Mouse (Mus musculus) adrenal gland, postnatal 25 days (tissue): ENCODE results near the gene Tgfbr1. TPM values are rescaled to one million over a fixed set of nuclear protein-coding genes. Genes with fewer than 3 reads are reported as not detected.

Experiments used
- DNase-seq: peaks from one replicate; pipeline ENCODE4 v3.0.0; 2021; ENCODE audit warnings: mixed read lengths
- total RNA-seq: library from RNA; stranded (reverse); gene quantifications from 2 replicates; pipeline ENCODE4 v1.2.3, GENCODE M21; 2021

Gene Tgfbr1
- total RNA-seq, 1 experiment from 2014 or later: 40.3 TPM

- no peak for DNase-seq
Observed at GRCm38 (mm10) chr4:47422946-47423345, 69.9 kb downstream of the Tgfbr1 start.

GRCm38 (mm10) chr4:47424376-47424775 lies 71.4 kb downstream of the Tgfbr1 start:
- DNase-seq: no peak

- DNase-seq: no peak
Observed at GRCm38 (mm10) chr4:47425247-47425830, 72.3 kb downstream of the Tgfbr1 start.

GRCm38 (mm10) chr4:47427606-47428005 lies 74.6 kb downstream of the Tgfbr1 start:
- no peak for DNase-seq

- no peak for DNase-seq
Observed at GRCm38 (mm10) chr4:47430557-47430956, 77.5 kb downstream of the Tgfbr1 start.

- no peak for DNase-seq
Observed at GRCm38 (mm10) chr4:47431081-47431480, 78.1 kb downstream of the Tgfbr1 start.

GRCm38 (mm10) chr4:47432766-47433165 lies 79.7 kb downstream of the Tgfbr1 start:
- no peak for DNase-seq

GRCm38 (mm10) chr4:47435131-47435530 lies 82.1 kb downstream of the Tgfbr1 start:
- DNase-seq: no peak

GRCm38 (mm10) chr4:47435566-47436360 lies 82.7 kb downstream of the Tgfbr1 start:
- no peak for DNase-seq

GRCm38 (mm10) chr4:47437365-47438340 lies 84.6 kb downstream of the Tgfbr1 start:
- peak; percentile 85 for DNase-seq

GRCm38 (mm10) chr4:47438956-47439355 lies 85.9 kb downstream of the Tgfbr1 start:
- DNase-seq: no peak

GRCm38 (mm10) chr4:47440951-47441350 lies 87.9 kb downstream of the Tgfbr1 start:
- DNase-seq: peak; percentile 20

GRCm38 (mm10) chr4:47448526-47448925 lies 95.5 kb downstream of the Tgfbr1 start:
- no peak for DNase-seq

- no peak for DNase-seq
Observed at GRCm38 (mm10) chr4:47449116-47449515, 96.1 kb downstream of the Tgfbr1 start.

GRCm38 (mm10) chr4:47449586-47450522 lies 96.8 kb downstream of the Tgfbr1 start:
- DNase-seq: no peak

Other genes starting within 250 kb of the Tgfbr1 start
- gene Col15a1, start 145.1 kb upstream of the Tgfbr1 start, total RNA-seq: 36.1 and 38.6 TPM in 2 replicates
- 138 and 149 TPM in 2 replicates for gene Alg2, start 121.1 kb downstream of the Tgfbr1 start, total RNA-seq
- gene Sec61b, start 121.4 kb downstream of the Tgfbr1 start, total RNA-seq: 216 and 222 TPM in 2 replicates